Mouse (Mus musculus): Measurements from ENCODE around the gene Ggt1.

DNA sequence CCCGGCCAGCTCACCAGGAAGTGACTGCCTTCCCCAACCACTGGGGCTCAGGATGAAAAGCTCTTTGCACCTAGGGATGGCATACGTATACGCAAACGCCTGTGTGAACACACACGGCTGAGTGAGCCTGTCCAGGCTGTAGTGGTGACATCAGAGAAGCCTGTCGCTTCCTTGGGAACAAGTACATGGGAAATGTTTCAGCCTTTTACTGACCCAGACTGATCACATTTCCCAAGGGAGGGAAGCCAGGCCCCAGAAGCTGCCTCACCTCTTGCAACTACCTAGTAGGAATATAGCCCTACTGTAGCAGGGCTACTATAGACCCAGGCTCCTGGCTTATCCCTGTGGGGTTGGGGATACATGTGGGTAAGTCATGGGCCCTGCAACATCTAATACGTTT lies 31.2 kb downstream of the Ggt1 start:
- TF ChIP-seq CTCF (IDR thresholded peaks at IDR 0.05; ENCODE audit: extremely low read depth, insufficient read depth, low read length) (no peak), POLR2A (IDR thresholded peaks at IDR 0.05; ENCODE audit: extremely low read depth, insufficient read depth, low read length) (no peak)
